In genomic region chr8:71594324-71594722, GRCm38 (mm10) we compare ENCODE assay signal across 19 mouse cellular contexts. TPM values are rescaled to one million over a fixed set of nuclear protein-coding genes. Genes with fewer than 3 reads are reported as not detected.
DNase-seq lines count a peak whose midpoint lies in the region; ATAC-seq and TF ChIP-seq lines count a peak whose summit lies in the region.
"Had no signal": no experiment of that assay in that cellular context is flagged by ENCODE, and none has a peak within 500 bp of the region (broad histone marks: within the 10 kb centered on the region; RNA-seq: fewer than 3 reads in every experiment).

No protein-coding gene starts in this region.

- peaks cover 21% of the 10 kb centered on the region for H3K79me2 ChIP-seq in MEL (ENCODE audit: control insufficient read depth, insufficient read depth, low read length, poor library complexity)

- H3K27me3 ChIP-seq in hindbrain, embryonic 13.5 days = no peaks in the 10 kb centered on the region
- H3K27me3 ChIP-seq in hindbrain, embryonic 11.5 days (ENCODE audit: control insufficient read depth, insufficient read depth, low read length) = no peaks in the 10 kb centered on the region
- no peaks in the 10 kb centered on the region for H3K27me3 ChIP-seq in stomach, embryonic 14.5 days (ENCODE audit: control insufficient read depth, insufficient read depth, low read length)
- H3K27me3 ChIP-seq in stomach, postnatal 0 days (ENCODE audit: control insufficient read depth, insufficient read depth, low read length) = no peaks in the 10 kb centered on the region
- no peaks in the 10 kb centered on the region for H3K27me3 ChIP-seq in MEL (ENCODE audit: control insufficient read depth in 1 of 2, insufficient read depth in 2 of 2, low read length in 2 of 2)
- peaks cover 25% of the 10 kb centered on the region; the same call in 1 of the 2 replicates for H3K27me3 ChIP-seq in limb, embryonic 10.5 days (ENCODE audit: low read depth, poor library complexity, severe bottlenecking)
- H3K27me3 ChIP-seq: forebrain, embryonic 15.5 days; hindbrain, embryonic 12.5 days had no signal

- TF ChIP-seq POLR2A in MEL (IDR thresholded peaks at IDR 0.05; ENCODE audit: control insufficient read depth in 1 of 2, insufficient read depth in 1 of 2, low read depth in 1 of 2, low read length in 2 of 2, poor library complexity in 1 of 2) = no peak

- no peak for TF ChIP-seq CTCF in stomach, postnatal 0 days (IDR thresholded peaks at IDR 0.05; ENCODE audit: low read depth)
- no peak for TF ChIP-seq CTCF in MEL (IDR thresholded peaks at IDR 0.05 in 2 of 3, conservative IDR thresholded peaks at IDR 0.05 in 1 of 3; ENCODE audit: control insufficient read depth in 1 of 3, insufficient read depth in 1 of 3, low read depth in 2 of 3, low read length in 3 of 3, poor library complexity in 1 of 3, severe bottlenecking in 1 of 3)

- no peaks in the 10 kb centered on the region for H3K9me3 ChIP-seq in hindbrain, embryonic 13.5 days
- no peaks in the 10 kb centered on the region for H3K9me3 ChIP-seq in hindbrain, embryonic 11.5 days (ENCODE audit: control insufficient read depth, low read length)
- H3K9me3 ChIP-seq in stomach, embryonic 14.5 days (ENCODE audit: control insufficient read depth, low read depth, low read length) = no peaks in the 10 kb centered on the region
- H3K9me3 ChIP-seq in stomach, postnatal 0 days (ENCODE audit: control insufficient read depth, low read length) = no peaks in the 10 kb centered on the region
- H3K9me3 ChIP-seq in MEL (replicated peaks; ENCODE audit: insufficient read depth, low read length) = no peaks in the 10 kb centered on the region
- no peaks in the 10 kb centered on the region for H3K9me3 ChIP-seq in limb, embryonic 10.5 days (replicated peaks)
- H3K9me3 ChIP-seq: forebrain, embryonic 15.5 days; heart, embryonic 10.5 days; hindbrain, embryonic 12.5 days had no signal

- no peak for ATAC-seq in hindbrain, embryonic 13.5 days (ENCODE audit: low FRiP score)
- ATAC-seq in hindbrain, embryonic 11.5 days (ENCODE audit: low FRiP score) = no peak
- no peak for ATAC-seq in stomach, embryonic 14.5 days (ENCODE audit: insufficient number of reproducible peaks, insufficient read depth, low FRiP score, low read depth)
- no peak for ATAC-seq in stomach, postnatal 0 days (ENCODE audit: low FRiP score, low TSS enrichment)
- no peak for ATAC-seq in activated CD4-positive, CD25-positive, alpha-beta regulatory T cell, adult 4 months
- ATAC-seq: forebrain, embryonic 15.5 days; intestine, embryonic 16.5 days had no signal

- DNase-seq in hindbrain, embryonic 11.5 days (ENCODE audit: low spot score) = no peak
- no peak for DNase-seq in stomach, postnatal 0 days (ENCODE audit: low spot score)
- no peak for DNase-seq in MEL (ENCODE audit: low read depth, low spot score)
- DNase-seq in limb, embryonic 10.5 days (ENCODE audit: low spot score) = no peak
- DNase-seq: adrenal gland, adult 8-10 months; adrenal gland, postnatal 36 days; cerebellum, adult 11 months; cerebellum, adult 8-10 months; gastrocnemius, postnatal 36 days; heart, adult 18-20 months had no signal

- no peak for TF ChIP-seq EP300 in stomach, postnatal 0 days (optimal IDR thresholded peaks at IDR 0.05)
- no peak for TF ChIP-seq EP300 in MEL (IDR thresholded peaks at IDR 0.05; ENCODE audit: low read depth in 1 of 2, low read length in 2 of 2)

- no peak overlapping the region for H3K27ac ChIP-seq in hindbrain, embryonic 13.5 days
- H3K27ac ChIP-seq in hindbrain, embryonic 11.5 days (ENCODE audit: low read depth, low read length) = no peak overlapping the region
- no peak overlapping the region for H3K27ac ChIP-seq in stomach, embryonic 14.5 days (ENCODE audit: low read length)
- H3K27ac ChIP-seq in stomach, postnatal 0 days (replicated peaks) = no peak overlapping the region
- H3K27ac ChIP-seq in MEL (ENCODE audit: control insufficient read depth, low read depth, low read length) = no peak overlapping the region
- H3K27ac ChIP-seq in limb, embryonic 10.5 days = no peak overlapping the region
- H3K27ac ChIP-seq: forebrain, embryonic 15.5 days; heart, embryonic 10.5 days; hindbrain, embryonic 12.5 days had no signal

- H3K4me1 ChIP-seq in hindbrain, embryonic 13.5 days (replicated peaks) = peaks cover 45% of the 10 kb centered on the region
- peaks cover 13% of the 10 kb centered on the region for H3K4me1 ChIP-seq in hindbrain, embryonic 11.5 days (replicated peaks; ENCODE audit: control insufficient read depth, insufficient read depth, low read length)
- H3K4me1 ChIP-seq in stomach, embryonic 14.5 days (ENCODE audit: control insufficient read depth, insufficient read depth, low read length) = peaks cover 18% of the 10 kb centered on the region; the same call in 1 of the 2 replicates
- peaks cover 3% of the 10 kb centered on the region for H3K4me1 ChIP-seq in stomach, postnatal 0 days (replicated peaks; ENCODE audit: control insufficient read depth, insufficient read depth)
- H3K4me1 ChIP-seq in MEL (ENCODE audit: control insufficient read depth in 1 of 2, insufficient read depth in 2 of 2, low read length in 2 of 2) = peaks cover 9 to 28% of the 10 kb centered on the region in 2 experiments
- peaks cover 41% of the 10 kb centered on the region for H3K4me1 ChIP-seq in limb, embryonic 10.5 days

- no peak overlapping the region for H3K4me2 ChIP-seq in hindbrain, embryonic 13.5 days
- H3K4me2 ChIP-seq in hindbrain, embryonic 11.5 days (replicated peaks; ENCODE audit: low read depth, low read length) = no peak overlapping the region
- no peak overlapping the region for H3K4me2 ChIP-seq in stomach, embryonic 14.5 days (replicated peaks; ENCODE audit: low read depth, low read length)
- no peak overlapping the region for H3K4me2 ChIP-seq in stomach, postnatal 0 days (replicated peaks; ENCODE audit: low read depth)
- H3K4me2 ChIP-seq: forebrain, embryonic 15.5 days; hindbrain, embryonic 12.5 days had no signal

- H3K4me3 ChIP-seq in hindbrain, embryonic 13.5 days = no peak overlapping the region
- no peak overlapping the region for H3K4me3 ChIP-seq in hindbrain, embryonic 11.5 days (ENCODE audit: low read depth, low read length)
- no peak overlapping the region for H3K4me3 ChIP-seq in stomach, embryonic 14.5 days (ENCODE audit: low read depth, low read length)
- H3K4me3 ChIP-seq in stomach, postnatal 0 days (ENCODE audit: low read depth, low read length) = no peak overlapping the region
- no peak overlapping the region for H3K4me3 ChIP-seq in MEL (ENCODE audit: control insufficient read depth in 1 of 2, insufficient read depth in 1 of 2, low read depth in 2 of 2, low read length in 2 of 2)
- H3K4me3 ChIP-seq in limb, embryonic 10.5 days = no peak overlapping the region
- H3K4me3 ChIP-seq: forebrain, embryonic 15.5 days; heart, embryonic 10.5 days; hindbrain, embryonic 12.5 days had no signal

- H3K36me3 ChIP-seq in hindbrain, embryonic 13.5 days = peaks cover 18% of the 10 kb centered on the region
- H3K36me3 ChIP-seq in hindbrain, embryonic 11.5 days (ENCODE audit: control insufficient read depth, insufficient read depth, low read length) = no peaks in the 10 kb centered on the region
- peaks cover 6% of the 10 kb centered on the region for H3K36me3 ChIP-seq in stomach, embryonic 14.5 days (ENCODE audit: control insufficient read depth, insufficient read depth, low read length)
- no peaks in the 10 kb centered on the region for H3K36me3 ChIP-seq in stomach, postnatal 0 days (ENCODE audit: control insufficient read depth, insufficient read depth, low read length)
- peaks cover 0 to 12% of the 10 kb centered on the region in 2 experiments; a peak in 3 of 4 replicates for H3K36me3 ChIP-seq in MEL (ENCODE audit: control insufficient read depth in 1 of 2, insufficient read depth in 2 of 2, low read length in 2 of 2)
- H3K36me3 ChIP-seq in limb, embryonic 10.5 days = peaks cover 16% of the 10 kb centered on the region
- H3K36me3 ChIP-seq: forebrain, embryonic 15.5 days; hindbrain, embryonic 12.5 days had no signal

- no peak for TF ChIP-seq RAD21 in MEL (IDR thresholded peaks at IDR 0.05; ENCODE audit: low read depth, low read length)

- WGBS in hindbrain, embryonic 13.5 days = 97% methylated on average over 4 of the region's 4 CpGs
- WGBS in hindbrain, embryonic 11.5 days = 93% methylated on average over 4 of the region's 4 CpGs
- 87% methylated on average over 4 of the region's 4 CpGs for WGBS in stomach, embryonic 14.5 days
- WGBS in stomach, postnatal 0 days = 88% methylated on average over 4 of the region's 4 CpGs
- WGBS in limb, embryonic 10.5 days = 97% methylated on average over 4 of the region's 4 CpGs

- H3K9ac ChIP-seq in hindbrain, embryonic 13.5 days = peak overlapping the region; percentile 43; the same call in 1 of the 2 replicates
- H3K9ac ChIP-seq in hindbrain, embryonic 11.5 days (ENCODE audit: low read depth, low read length) = no peak overlapping the region
- 0 out of 2 replicates have a peak overlapping the region, but pooled peaks have one; percentile 6 for H3K9ac ChIP-seq in stomach, embryonic 14.5 days (replicated peaks; ENCODE audit: low read depth, low read length)
- no peak overlapping the region for H3K9ac ChIP-seq in stomach, postnatal 0 days (ENCODE audit: low read length)
- H3K9ac ChIP-seq in MEL (ENCODE audit: control insufficient read depth, low read depth, low read length, poor library complexity, severe bottlenecking) = no peak overlapping the region
- H3K9ac ChIP-seq: forebrain, embryonic 15.5 days; hindbrain, embryonic 12.5 days had no signal

RNA-seq across cellular contexts. Expression of gene Pgls, which starts 2.3 kb away (rescaled TPM):
- 197 and 204 TPM in 2 replicates for polyA plus RNA-seq in hindbrain, embryonic 13.5 days (2015; fragmentation: Nextera tagmentation; extraction: Ambion mirVana)
- polyA plus RNA-seq in hindbrain, embryonic 11.5 days (2014; fragmentation: Nextera tagmentation; extraction: Ambion mirVana) = 228 TPM in 2 replicates
- 258 and 266 TPM in 2 replicates for polyA plus RNA-seq in stomach, embryonic 14.5 days (2014; fragmentation: Nextera tagmentation; extraction: Ambion mirVana)
- polyA plus RNA-seq in stomach, postnatal 0 days (2015; fragmentation: Nextera tagmentation; extraction: Ambion mirVana) = 221 and 223 TPM in 2 replicates
- 219 and 257 TPM in 2 replicates for total RNA-seq in MEL (2012; rRNA removed)
- 100 to 1,000 TPM in 1 of 2 experiments, not detected in 1; 225 TPM for polyA plus RNA-seq in MEL (2012; ENCODE audit: insufficient read depth in 1 of 2, insufficient read length in 2 of 2, low read depth in 1 of 2, low replicate concordance in 2 of 2, missing spikeins in 1 of 2)
- polyA plus RNA-seq in limb, embryonic 10.5 days (2016; fragmentation: Nextera tagmentation; extraction: Ambion mirVana) = 241 and 263 TPM in 2 replicates
- 10 to 100 TPM; 77.4 to 87.4 TPM for polyA plus RNA-seq in activated CD4-positive, CD25-positive, alpha-beta regulatory T cell, adult 4 months (2017; shearing (Covaris generic))

RNA-seq across cellular contexts. Expression of gene Fam129c, which starts 3.1 kb away (rescaled TPM):
- polyA plus RNA-seq in hindbrain, embryonic 13.5 days (2015; fragmentation: Nextera tagmentation; extraction: Ambion mirVana) = 6.9 and 8.2 TPM in 2 replicates
- 3.3 and 3.6 TPM in 2 replicates for polyA plus RNA-seq in hindbrain, embryonic 11.5 days (2014; fragmentation: Nextera tagmentation; extraction: Ambion mirVana)
- polyA plus RNA-seq in stomach, embryonic 14.5 days (2014; fragmentation: Nextera tagmentation; extraction: Ambion mirVana) = 3.4 and 4.5 TPM in 2 replicates
- polyA plus RNA-seq in stomach, postnatal 0 days (2015; fragmentation: Nextera tagmentation; extraction: Ambion mirVana) = 0.99 and 1.4 TPM in 2 replicates
- total RNA-seq in MEL (2012; rRNA removed) = 3.8 and 7.6 TPM in 2 replicates
- polyA plus RNA-seq in MEL (2012; ENCODE audit: insufficient read depth in 1 of 2, insufficient read length in 2 of 2, low read depth in 1 of 2, low replicate concordance in 2 of 2, missing spikeins in 1 of 2) = 1 to 10 TPM in 1 of 2 experiments, not detected in 1; 8.3 TPM
- polyA plus RNA-seq in limb, embryonic 10.5 days (2016; fragmentation: Nextera tagmentation; extraction: Ambion mirVana) = 2.8 and 4.0 TPM in 2 replicates
- 1 to 10 TPM; 1.9 to 3.9 TPM for polyA plus RNA-seq in activated CD4-positive, CD25-positive, alpha-beta regulatory T cell, adult 4 months (2017; shearing (Covaris generic))

RNA-seq across cellular contexts. Expression of gene Colgalt1, which starts 16.5 kb away (rescaled TPM):
- polyA plus RNA-seq in hindbrain, embryonic 13.5 days (2015; fragmentation: Nextera tagmentation; extraction: Ambion mirVana) = 57.5 and 63.2 TPM in 2 replicates
- 41.3 and 42.5 TPM in 2 replicates for polyA plus RNA-seq in hindbrain, embryonic 11.5 days (2014; fragmentation: Nextera tagmentation; extraction: Ambion mirVana)
- 87.6 and 89.1 TPM in 2 replicates for polyA plus RNA-seq in stomach, embryonic 14.5 days (2014; fragmentation: Nextera tagmentation; extraction: Ambion mirVana)
- polyA plus RNA-seq in stomach, postnatal 0 days (2015; fragmentation: Nextera tagmentation; extraction: Ambion mirVana) = 40.3 and 41.1 TPM in 2 replicates
- total RNA-seq in MEL (2012; rRNA removed) = 37.8 and 50.9 TPM in 2 replicates
- 100 to 1,000 TPM in 1 of 2 experiments, 10 to 100 TPM in 1; 59.0 to 102 TPM for polyA plus RNA-seq in MEL (2012; ENCODE audit: insufficient read depth in 1 of 2, insufficient read length in 2 of 2, low read depth in 1 of 2, low replicate concordance in 2 of 2, missing spikeins in 1 of 2)
- polyA plus RNA-seq in limb, embryonic 10.5 days (2016; fragmentation: Nextera tagmentation; extraction: Ambion mirVana) = 49.0 and 53.6 TPM in 2 replicates
- 10 to 100 TPM; 10.5 to 11.4 TPM for polyA plus RNA-seq in activated CD4-positive, CD25-positive, alpha-beta regulatory T cell, adult 4 months (2017; shearing (Covaris generic))

RNA-seq across cellular contexts. Expression of gene Slc27a1, which starts 25.6 kb away (rescaled TPM):
- 78.5 and 81.9 TPM in 2 replicates for polyA plus RNA-seq in hindbrain, embryonic 13.5 days (2015; fragmentation: Nextera tagmentation; extraction: Ambion mirVana)
- polyA plus RNA-seq in hindbrain, embryonic 11.5 days (2014; fragmentation: Nextera tagmentation; extraction: Ambion mirVana) = 13.7 and 18.2 TPM in 2 replicates
- 28.2 and 29.4 TPM in 2 replicates for polyA plus RNA-seq in stomach, embryonic 14.5 days (2014; fragmentation: Nextera tagmentation; extraction: Ambion mirVana)
- polyA plus RNA-seq in stomach, postnatal 0 days (2015; fragmentation: Nextera tagmentation; extraction: Ambion mirVana) = 26.5 and 27.4 TPM in 2 replicates
- 0.42 and 0.46 TPM in 2 replicates for total RNA-seq in MEL (2012; rRNA removed)
- polyA plus RNA-seq in MEL (2012; ENCODE audit: insufficient read depth in 1 of 2, insufficient read length in 2 of 2, low read depth in 1 of 2, low replicate concordance in 2 of 2, missing spikeins in 1 of 2) = 1 to 10 TPM in 1 of 2 experiments, not detected in 1; 1.3 TPM
- polyA plus RNA-seq in limb, embryonic 10.5 days (2016; fragmentation: Nextera tagmentation; extraction: Ambion mirVana) = 21.3 and 28.8 TPM in 2 replicates
- polyA plus RNA-seq in activated CD4-positive, CD25-positive, alpha-beta regulatory T cell, adult 4 months (2017; shearing (Covaris generic)) = 1 to 10 TPM; 4.4 to 8.9 TPM

RNA-seq across cellular contexts. Expression of gene Nxnl1, which starts 27.9 kb away (rescaled TPM):
- not detected in 2 replicates for polyA plus RNA-seq in hindbrain, embryonic 13.5 days (2015; fragmentation: Nextera tagmentation; extraction: Ambion mirVana)
- polyA plus RNA-seq in hindbrain, embryonic 11.5 days (2014; fragmentation: Nextera tagmentation; extraction: Ambion mirVana) = not detected in 2 replicates
- not detected in 2 replicates for polyA plus RNA-seq in stomach, embryonic 14.5 days (2014; fragmentation: Nextera tagmentation; extraction: Ambion mirVana)
- 0.04 and 0.05 TPM in 2 replicates for polyA plus RNA-seq in stomach, postnatal 0 days (2015; fragmentation: Nextera tagmentation; extraction: Ambion mirVana)
- 0.04 TPM in 1 of 2 replicates, not detected in the other for total RNA-seq in MEL (2012; rRNA removed)
- 1 to 10 TPM in 1 of 2 experiments, not detected in 1; 1.2 TPM for polyA plus RNA-seq in MEL (2012; ENCODE audit: insufficient read depth in 1 of 2, insufficient read length in 2 of 2, low read depth in 1 of 2, low replicate concordance in 2 of 2, missing spikeins in 1 of 2)
- not detected in 2 replicates for polyA plus RNA-seq in limb, embryonic 10.5 days (2016; fragmentation: Nextera tagmentation; extraction: Ambion mirVana)
- polyA plus RNA-seq in activated CD4-positive, CD25-positive, alpha-beta regulatory T cell, adult 4 months (2017; shearing (Covaris generic)) = under 1 TPM in 1 of 2 experiments, not detected in 1; 0.15 TPM
- total RNA-seq: common myeloid progenitor, adult 5-6 weeks had no signal
- polyA plus RNA-seq: brain, embryonic 14.5 days; forebrain, embryonic 15.5 days; heart, embryonic 10.5 days; hindbrain, embryonic 12.5 days; intestine, embryonic 16.5 days had no signal

Comparison
In these comparisons a context has a peak if more than half of its experiments do, and no peak if none do; other contexts are left out.
1. H3K9ac ChIP-seq: peak in hindbrain, embryonic 13.5 days (single experiment) and stomach, embryonic 14.5 days (single experiment); none in hindbrain, embryonic 11.5 days (single experiment), stomach, postnatal 0 days (single experiment) and MEL (single experiment).